Mouse (Mus musculus) forebrain, embryonic 11.5 days (tissue): ENCODE data around the gene Sdk1. TPM values are rescaled to one million over a fixed set of nuclear protein-coding genes. Genes with fewer than 3 reads are reported as not detected.

ENCODE experiments used
- ATAC-seq: fragments of 200-750 bp; cut with Nextera tagmentation; replicated peaks from 2 replicates; pipeline ENCODE4 v1.8.0; 2017; ENCODE audit warnings: moderate TSS enrichment; ENCODE audit not compliant: low FRiP score
- DNase-seq: peaks from one replicate; pipeline ENCODE4 v3.0.0-alpha.2; 2017; ENCODE audit warnings: low spot score
- H3K27ac ChIP-seq: fragments of 300-500 bp; sonication (generic); 2 replicates; pipeline ENCODE4 v1.5.1; 2014; ENCODE audit warnings: low read depth, low read length
- H3K27me3 ChIP-seq: fragments of 300-500 bp; sonication (generic); 2 replicates; pipeline ENCODE4 v1.6.1; 2014; ENCODE audit warnings: mild to moderate bottlenecking, low read length, mixed read lengths; ENCODE audit not compliant: control insufficient read depth, insufficient read depth
- H3K36me3 ChIP-seq: fragments of 300-500 bp; sonication (generic); 2 replicates; pipeline ENCODE4 v1.6.1; 2014; ENCODE audit warnings: mild to moderate bottlenecking, low read length, moderate library complexity, mixed read lengths; ENCODE audit not compliant: control insufficient read depth, insufficient read depth
- H3K4me1 ChIP-seq: fragments of 300-500 bp; sonication (generic); replicated peaks from 2 replicates; pipeline ENCODE4 v1.6.1; 2014; ENCODE audit warnings: low read length, mixed read lengths; ENCODE audit not compliant: control insufficient read depth, insufficient read depth
- H3K4me2 ChIP-seq: fragments of 300-500 bp; sonication (generic); 2 replicates; pipeline ENCODE4 v1.6.1; 2014; ENCODE audit warnings: low read depth, mild to moderate bottlenecking, low read length, moderate library complexity, mixed read lengths; ENCODE audit not compliant: severe bottlenecking
- H3K4me3 ChIP-seq: fragments of 300-500 bp; sonication (generic); 2 replicates; pipeline ENCODE4 v1.5.1; 2014; ENCODE audit warnings: low read depth, low read length
- H3K9ac ChIP-seq: fragments of 300-500 bp; sonication (generic); 2 replicates; pipeline ENCODE4 v1.6.1; 2014; ENCODE audit warnings: low read length
- H3K9me3 ChIP-seq: fragments of 300-500 bp; sonication (generic); 2 replicates; pipeline ENCODE4 v1.6.1; 2016; ENCODE audit warnings: low read length, mixed read lengths; ENCODE audit not compliant: control insufficient read depth
- WGBS: fragments of 180-500 bp; shearing (Covaris S2); extraction: QIAGEN DNeasy Blood & Tissue Kit; methylation state at CpG from one replicate; pipeline ENCODE4 v1.1.7; 2014; 5-methylcytosine and 5-hydroxymethylcytosine counted together
- polyA plus RNA-seq: library from polyadenylated mRNA; unstranded; fragments of >200 nt; fragmentation: Nextera tagmentation; extraction: Ambion mirVana; gene quantifications from 2 replicates; pipeline ENCODE4 v1.2.1, GENCODE M21; 2014

Sdk1 gene
- polyA plus RNA-seq, 1 experiment from 2014 or later, result 0.64 TPM

GRCm38 (mm10) chr5:141730006-141730405 lies 488.7 kb downstream of the Sdk1 start:
- Histone ChIP-seq H3K36me3 (no peaks in the 10 kb centered on the region), H3K9ac (no peak overlapping the region), H3K4me2 (no peak overlapping the region), H3K27me3 (no peaks in the 10 kb centered on the region), H3K9me3 (no peaks in the 10 kb centered on the region), H3K27ac (no peak overlapping the region), H3K4me3 (no peak overlapping the region), H3K4me1 (no peaks in the 10 kb centered on the region)
- no peak for ATAC-seq
- DNase-seq, result no peak
- 59% methylated on average over 4 of the region's 4 CpGs for WGBS

- no peak for ATAC-seq
- Histone ChIP-seq H3K4me3 (no peak overlapping the region), H3K27me3 (no peaks in the 10 kb centered on the region), H3K27ac (no peak overlapping the region), H3K36me3 (no peaks in the 10 kb centered on the region), H3K4me1 (no peaks in the 10 kb centered on the region), H3K9me3 (no peaks in the 10 kb centered on the region), H3K4me2 (no peak overlapping the region), H3K9ac (no peak overlapping the region)
- no peak for DNase-seq
- 71% methylated on average over 5 of the region's 5 CpGs for WGBS
Measured at GRCm38 (mm10) chr5:141738725-141739124, 497.4 kb downstream of the Sdk1 start.

- H3K9me3 ChIP-seq, result no peaks in the 10 kb centered on the region
- no peaks in the 10 kb centered on the region for H3K4me1 ChIP-seq
- no peak for ATAC-seq
- no peaks in the 10 kb centered on the region for H3K27me3 ChIP-seq
- WGBS, result 84% methylated on average over 4 of the region's 4 CpGs
- no peak overlapping the region for H3K4me3 ChIP-seq
- H3K9ac ChIP-seq, result no peak overlapping the region
- H3K36me3 ChIP-seq, result no peaks in the 10 kb centered on the region
- H3K27ac ChIP-seq, result no peak overlapping the region
- no peak overlapping the region for H3K4me2 ChIP-seq
- DNase-seq, result no peak
Measured at GRCm38 (mm10) chr5:141748793-141749192, 507.5 kb downstream of the Sdk1 start.

- DNase-seq (no peak), ATAC-seq (0 out of 2 replicates have a peak, but pooled peaks have one; percentile 15)
- Histone ChIP-seq H3K4me1 (no peaks in the 10 kb centered on the region), H3K27ac (no peak overlapping the region), H3K9ac (no peak overlapping the region), H3K27me3 (no peaks in the 10 kb centered on the region), H3K4me3 (no peak overlapping the region), H3K4me2 (no peak overlapping the region), H3K36me3 (no peaks in the 10 kb centered on the region), H3K9me3 (no peaks in the 10 kb centered on the region)
- 21% methylated on average over 7 of the region's 7 CpGs for WGBS
Measured at GRCm38 (mm10) chr5:141754278-141754677, 513.0 kb downstream of the Sdk1 start.

- Histone ChIP-seq H3K27ac (no peak overlapping the region), H3K4me3 (no peak overlapping the region), H3K27me3 (no peaks in the 10 kb centered on the region), H3K36me3 (no peaks in the 10 kb centered on the region), H3K9me3 (no peaks in the 10 kb centered on the region), H3K4me1 (no peaks in the 10 kb centered on the region), H3K4me2 (no peak overlapping the region), H3K9ac (no peak overlapping the region)
- 80% methylated on average over 8 of the region's 8 CpGs for whole genome bisulfite sequencing
- DNase-seq (no peak), ATAC-seq (no peak)
Measured at GRCm38 (mm10) chr5:141758885-141759284, 517.6 kb downstream of the Sdk1 start.

- no peaks in the 10 kb centered on the region for H3K4me1 ChIP-seq
- no peaks in the 10 kb centered on the region for H3K9me3 ChIP-seq
- H3K36me3 ChIP-seq, result no peaks in the 10 kb centered on the region
- ATAC-seq (no peak), DNase-seq (no peak)
- no peak overlapping the region for H3K27ac ChIP-seq
- H3K4me3 ChIP-seq, result no peak overlapping the region
- WGBS, result 91% methylated on average over 6 of the region's 6 CpGs
- no peak overlapping the region for H3K4me2 ChIP-seq
- no peak overlapping the region for H3K9ac ChIP-seq
- H3K27me3 ChIP-seq, result no peaks in the 10 kb centered on the region
Measured at GRCm38 (mm10) chr5:141764111-141764510, 522.8 kb downstream of the Sdk1 start.

- Histone ChIP-seq H3K9ac (no peak overlapping the region), H3K36me3 (no peaks in the 10 kb centered on the region)
- DNase-seq, result no peak
Measured at GRCm38 (mm10) chr5:141768761-141769515, 527.6 kb downstream of the Sdk1 start.

GRCm38 (mm10) chr5:141771516-141771915 lies 530.2 kb downstream of the Sdk1 start:
- DNase-seq, result no peak
- ATAC-seq, result no peak
- H3K36me3 ChIP-seq, result no peaks in the 10 kb centered on the region
- H3K9ac ChIP-seq, result no peak overlapping the region
- H3K9me3 ChIP-seq, result no peaks in the 10 kb centered on the region
- H3K4me3 ChIP-seq, result no peak overlapping the region
- H3K27ac ChIP-seq, result no peak overlapping the region
- no peak overlapping the region for H3K4me2 ChIP-seq
- H3K27me3 ChIP-seq, result no peaks in the 10 kb centered on the region
- WGBS, result 97% methylated on average over 3 of the region's 3 CpGs
- H3K4me1 ChIP-seq, result no peaks in the 10 kb centered on the region

More at GRCm38 (mm10) chr5:141768761-141769515, 527.6 kb downstream of the Sdk1 start:
- 72% methylated on average over 10 of the region's 10 CpGs for WGBS
- H3K27me3 ChIP-seq, result no peaks in the 10 kb centered on the region
- no peak overlapping the region for H3K4me3 ChIP-seq
- H3K4me1 ChIP-seq, result no peaks in the 10 kb centered on the region
- H3K9me3 ChIP-seq, result no peaks in the 10 kb centered on the region
- H3K27ac ChIP-seq, result no peak overlapping the region
- no peak overlapping the region for H3K4me2 ChIP-seq
- no peak for ATAC-seq

- Histone ChIP-seq H3K4me2 (no peak overlapping the region), H3K27me3 (no peaks in the 10 kb centered on the region), H3K4me3 (no peak overlapping the region), H3K36me3 (no peaks in the 10 kb centered on the region), H3K9ac (no peak overlapping the region), H3K27ac (no peak overlapping the region), H3K4me1 (no peaks in the 10 kb centered on the region), H3K9me3 (no peaks in the 10 kb centered on the region)
- DNase-seq (no peak), ATAC-seq (no peak)
- 69% methylated on average over 4 of the region's 4 CpGs for WGBS
Measured at GRCm38 (mm10) chr5:141778231-141778630, 536.9 kb downstream of the Sdk1 start.
